ENCODE assay signal across 9 mouse cellular contexts in genomic region chr7:113270551-113270950, GRCm38 (mm10).
A peak's percentile ranks its signal among the peaks of the same experiment; 100 is the strongest.
DNase-seq lines count a peak whose midpoint lies in the region; ATAC-seq and TF ChIP-seq lines count a peak whose summit lies in the region.
"Had no signal": no experiment of that assay in that cellular context is flagged by ENCODE, and none has a peak within 500 bp of the region (broad histone marks: within the 10 kb centered on the region; RNA-seq: fewer than 3 reads in every experiment).

No protein-coding gene starts in this region.

- H3K27me3 ChIP-seq in hindbrain, postnatal 0 days (ENCODE audit: insufficient read depth, low read length) = no peaks in the 10 kb centered on the region
- H3K27me3 ChIP-seq in embryonic facial prominence, embryonic 10.5 days (replicated peaks; ENCODE audit: low read depth, poor library complexity, severe bottlenecking) = no peaks in the 10 kb centered on the region
- H3K27me3 ChIP-seq: embryonic facial prominence, embryonic 13.5 days had no signal

- H3K36me3 ChIP-seq in hindbrain, postnatal 0 days (ENCODE audit: insufficient read depth, low read length) = no peaks in the 10 kb centered on the region
- no peaks in the 10 kb centered on the region for H3K36me3 ChIP-seq in embryonic facial prominence, embryonic 10.5 days (replicated peaks)
- H3K36me3 ChIP-seq: embryonic facial prominence, embryonic 13.5 days had no signal

- TF ChIP-seq CTCF in hindbrain, postnatal 0 days (IDR thresholded peaks at IDR 0.05; ENCODE audit: low read depth) = no peak

- H3K4me2 ChIP-seq in hindbrain, postnatal 0 days (ENCODE audit: low read depth, low read length) = no peak overlapping the region
- H3K4me2 ChIP-seq: embryonic facial prominence, embryonic 13.5 days had no signal

- H3K27ac ChIP-seq in hindbrain, postnatal 0 days = peak overlapping the region; percentile 32; the same call in 1 of the 2 replicates
- H3K27ac ChIP-seq in embryonic facial prominence, embryonic 10.5 days (replicated peaks) = no peak overlapping the region
- H3K27ac ChIP-seq: embryonic facial prominence, embryonic 13.5 days had no signal

- peaks cover 9% of the 10 kb centered on the region for H3K4me1 ChIP-seq in hindbrain, postnatal 0 days (ENCODE audit: insufficient read depth, low read length)
- 0 out of 2 replicates have a peak, but pooled peaks cover 6% of the 10 kb centered on the region for H3K4me1 ChIP-seq in embryonic facial prominence, embryonic 10.5 days

- WGBS in hindbrain, postnatal 0 days = 47% methylated on average over 10 of the region's 10 CpGs
- WGBS in embryonic facial prominence, embryonic 10.5 days = 84% methylated on average over 10 of the region's 10 CpGs

- no peak overlapping the region for H3K9ac ChIP-seq in hindbrain, postnatal 0 days (replicated peaks; ENCODE audit: low read length)
- H3K9ac ChIP-seq: embryonic facial prominence, embryonic 13.5 days had no signal

- 0 out of 2 replicates have a peak, but pooled peaks have one; percentile 14 for ATAC-seq in frontal cortex, adult (ENCODE audit: low TSS enrichment)
- ATAC-seq in hindbrain, postnatal 0 days = peak; percentile 54; the same call in 1 of the 2 replicates
- no peak for ATAC-seq in granulocyte monocyte progenitor cell, adult 5-6 weeks (replicated peaks; ENCODE audit: poor library complexity, severe bottlenecking)

- H3K4me3 ChIP-seq in hindbrain, postnatal 0 days (ENCODE audit: low read length) = no peak overlapping the region
- H3K4me3 ChIP-seq in embryonic facial prominence, embryonic 10.5 days = no peak overlapping the region
- H3K4me3 ChIP-seq: embryonic facial prominence, embryonic 13.5 days had no signal

- no peak for DNase-seq in frontal cortex, postnatal 36 days (ENCODE audit: low spot score in 2 of 2)
- DNase-seq in layer of hippocampus, postnatal 10 days (ENCODE audit: low spot score in 2 of 2) = peak; percentile 44 to 57
- DNase-seq in layer of hippocampus, adult 18-20 months (ENCODE audit: low spot score in 2 of 2) = no peak
- DNase-seq in brain, adult 2 months (ENCODE audit: low read depth, low spot score) = peak; percentile 97
- peak; percentile 83 for DNase-seq in hindbrain, postnatal 0 days (ENCODE audit: low spot score)
- DNase-seq in embryonic facial prominence, embryonic 10.5 days (ENCODE audit: low spot score) = no peak

- H3K9me3 ChIP-seq in hindbrain, postnatal 0 days (ENCODE audit: low read length) = no peaks in the 10 kb centered on the region
- no peaks in the 10 kb centered on the region for H3K9me3 ChIP-seq in embryonic facial prominence, embryonic 10.5 days
- H3K9me3 ChIP-seq: embryonic facial prominence, embryonic 13.5 days had no signal

Comparison
In these comparisons a context has a peak if more than half of its experiments do, and no peak if none do; other contexts are left out.
1. DNase-seq: peak in layer of hippocampus, postnatal 10 days (2 of 2), brain, adult 2 months (single experiment) and hindbrain, postnatal 0 days (single experiment); none in frontal cortex, postnatal 36 days (0 of 2), layer of hippocampus, adult 18-20 months (0 of 2) and embryonic facial prominence, embryonic 10.5 days (single experiment).